Mouse (Mus musculus) small intestine, adult 2 months (tissue): ENCODE data around the gene Lgr4. TPM values are rescaled to one million over a fixed set of nuclear protein-coding genes. Genes with fewer than 3 reads are reported as not detected.

Experiments used
- H3K27ac ChIP-seq: fragments of 200-500 bp; 2 replicates; pipeline ENCODE4 v1.5.1; 2012; ENCODE audit warnings: low read depth, low read length, control low read depth, inconsistent platforms; ENCODE audit not compliant: insufficient read depth
- H3K27me3 ChIP-seq: fragments of 200-500 bp; 2 replicates; pipeline ENCODE4 v1.6.1; 2012; ENCODE audit warnings: mild to moderate bottlenecking, moderate library complexity, low read length, inconsistent platforms; ENCODE audit not compliant: control insufficient read depth, insufficient read depth
- H3K36me3 ChIP-seq: fragments of 200-500 bp; 2 replicates; pipeline ENCODE4 v1.6.1; 2012; ENCODE audit warnings: mild to moderate bottlenecking, low read length, control low read depth, inconsistent platforms; ENCODE audit not compliant: control insufficient read depth, insufficient read depth
- H3K4me1 ChIP-seq: fragments of 200-500 bp; 2 replicates; pipeline ENCODE4 v1.6.1; 2012; ENCODE audit warnings: low read length, inconsistent platforms, mixed read lengths; ENCODE audit not compliant: control insufficient read depth, insufficient read depth, insufficient read length
- H3K4me3 ChIP-seq: fragments of 200-500 bp; 2 replicates; pipeline ENCODE4 v1.5.1; 2012; ENCODE audit warnings: low read depth, mild to moderate bottlenecking, control low read depth, inconsistent platforms, low read length, moderate library complexity
- CTCF ChIP-seq: fragments of 200-500 bp; IDR thresholded peaks from 2 replicates; pipeline ENCODE4 v1.5.1; 2012; ENCODE audit warnings: low read depth, mild to moderate bottlenecking, control low read depth, inconsistent platforms, low read length, moderate library complexity, mixed read lengths; ENCODE audit not compliant: insufficient replicate concordance, insufficient read length; ENCODE audit errors: extremely low read depth
- POLR2A ChIP-seq: fragments of 200-500 bp; IDR thresholded peaks from 2 replicates; pipeline ENCODE4 v1.6.1; 2012; ENCODE audit warnings: low read depth, mild to moderate bottlenecking, control low read depth, inconsistent platforms, low read length, moderate library complexity
- WGBS: fragments of 180-500 bp; shearing (Covaris S2); methylation state at CpG from one replicate; pipeline ENCODE4 v1.1.7; 2018; 5-methylcytosine and 5-hydroxymethylcytosine counted together
- polyA plus RNA-seq: library from polyadenylated mRNA; depleted of rRNA; stranded (reverse); fragments of >200 nt; gene quantifications from 2 replicates; pipeline ENCODE4 v1.2.3, GENCODE M21; 2012

Gene Lgr4
- polyA plus RNA-seq, 1 experiment: 51.4 TPM

- no peak overlapping the region for H3K4me3 ChIP-seq
- 90% methylated on average over 2 of the region's 2 CpGs for WGBS
- H3K27ac ChIP-seq: no peak overlapping the region
- no peaks in the 10 kb centered on the region for H3K27me3 ChIP-seq
- peaks cover 8% of the 10 kb centered on the region; the same call in 1 of the 2 replicates for H3K4me1 ChIP-seq
- H3K36me3 ChIP-seq: peaks cover 16% of the 10 kb centered on the region
- TF ChIP-seq CTCF: no peak
- no peak for TF ChIP-seq POLR2A
Measured at GRCm38 (mm10) chr2:109972310-109972709, 54.9 kb downstream of the Lgr4 start.

- Histone ChIP-seq H3K36me3 (peaks cover 17% of the 10 kb centered on the region), H3K27ac (no peak overlapping the region), H3K4me3 (no peak overlapping the region), H3K4me1 (peaks cover 8% of the 10 kb centered on the region; the same call in 1 of the 2 replicates), H3K27me3 (no peaks in the 10 kb centered on the region)
- TF ChIP-seq POLR2A (no peak), CTCF (no peak)
- WGBS: 61% methylated on average over 7 of the region's 7 CpGs
Measured at GRCm38 (mm10) chr2:109972922-109973321, 55.5 kb downstream of the Lgr4 start.

- WGBS: 84% methylated on average over 7 of the region's 7 CpGs
- Histone ChIP-seq H3K36me3 (peaks cover 17% of the 10 kb centered on the region), H3K27ac (no peak overlapping the region), H3K4me1 (peaks cover 2% of the 10 kb centered on the region; the same call in 1 of the 2 replicates), H3K4me3 (no peak overlapping the region), H3K27me3 (no peaks in the 10 kb centered on the region)
- TF ChIP-seq CTCF: no peak
- no peak for TF ChIP-seq POLR2A
Measured at GRCm38 (mm10) chr2:109974807-109975206, 57.4 kb downstream of the Lgr4 start.

GRCm38 (mm10) chr2:109976181-109976580 lies 58.7 kb downstream of the Lgr4 start:
- no peak overlapping the region for H3K4me3 ChIP-seq
- TF ChIP-seq POLR2A (no peak), CTCF (no peak)
- H3K36me3 ChIP-seq: peaks cover 15% of the 10 kb centered on the region
- no peaks in the 10 kb centered on the region for H3K27me3 ChIP-seq
- 87% methylated on average over 2 of the region's 2 CpGs for WGBS
- H3K27ac ChIP-seq: no peak overlapping the region
- H3K4me1 ChIP-seq: peaks cover 2% of the 10 kb centered on the region; the same call in 1 of the 2 replicates

- Histone ChIP-seq H3K36me3 (peaks cover 14% of the 10 kb centered on the region), H3K27ac (no peak overlapping the region), H3K4me3 (no peak overlapping the region), H3K27me3 (no peaks in the 10 kb centered on the region), H3K4me1 (peaks cover 6% of the 10 kb centered on the region; the same call in 1 of the 2 replicates)
- TF ChIP-seq POLR2A: no peak
- TF ChIP-seq CTCF: no peak
- WGBS: 62% methylated on average over 6 of the region's 6 CpGs
Measured at GRCm38 (mm10) chr2:109977322-109977721, 59.9 kb downstream of the Lgr4 start.

- TF ChIP-seq POLR2A (no peak), CTCF (no peak)
- H3K27ac ChIP-seq: no peak overlapping the region
- no peak overlapping the region for H3K4me3 ChIP-seq
- H3K27me3 ChIP-seq: no peaks in the 10 kb centered on the region
- peaks cover 10% of the 10 kb centered on the region; the same call in 1 of the 2 replicates for H3K4me1 ChIP-seq
- H3K36me3 ChIP-seq: peaks cover 13% of the 10 kb centered on the region
Measured at GRCm38 (mm10) chr2:109979209-109979608, 61.8 kb downstream of the Lgr4 start.

- 31% methylated on average over 6 of the region's 6 CpGs for WGBS
- H3K4me1 ChIP-seq: peaks cover 20% of the 10 kb centered on the region
Measured at GRCm38 (mm10) chr2:109983435-109983834, 66.0 kb downstream of the Lgr4 start.

GRCm38 (mm10) chr2:109984930-109985329 lies 67.5 kb downstream of the Lgr4 start:
- peaks cover 20% of the 10 kb centered on the region for H3K4me1 ChIP-seq
- no peaks in the 10 kb centered on the region for H3K36me3 ChIP-seq
- no peaks in the 10 kb centered on the region for H3K27me3 ChIP-seq
- no peak for TF ChIP-seq POLR2A
- no peak for TF ChIP-seq CTCF
- WGBS: 18% methylated on average over 1 of the region's 1 CpGs
- H3K4me3 ChIP-seq: no peak overlapping the region
- H3K27ac ChIP-seq: no peak overlapping the region

More at GRCm38 (mm10) chr2:109983435-109983834, 66.0 kb downstream of the Lgr4 start:
- H3K27me3 ChIP-seq: no peaks in the 10 kb centered on the region
- H3K4me3 ChIP-seq: no peak overlapping the region
- no peak for TF ChIP-seq CTCF
- TF ChIP-seq POLR2A: no peak
- no peak overlapping the region for H3K27ac ChIP-seq
- no peaks in the 10 kb centered on the region for H3K36me3 ChIP-seq
